Mouse (Mus musculus) retina, postnatal 1 day (tissue): ENCODE results near the gene Olfr329-ps.
"Not testable (repeated sequence)": the region's sequence is repeated elsewhere in the genome, so short reads cannot be mapped to it uniquely, and the experiment has no call there.

Experiments
- DNase-seq: peaks from one replicate; pipeline ENCODE4 v3.0.0-alpha.2; 2012

Olfr329-ps gene

GRCm38 (mm10) chr11:58546322-58546721 lies at the start of gene Olfr329-ps:
Olfr329-ps (minus strand) TSS chr11:58546422.
- no peak for DNase-seq

- no peak for DNase-seq
These were observed 48.6 kb upstream of the Olfr329-ps start, which contains the start of gene Olfr324 for GRCm38 (mm10) chr11:58594814-58595213. Olfr324 (plus strand) TSS chr11:58595114.

GRCm38 (mm10) chr11:58588620-58589250 lies 42.5 kb upstream of the Olfr329-ps start:
- peak; percentile 36 for DNase-seq

- DNase-seq, result peak; percentile 68
These were observed 41.7 kb upstream of the Olfr329-ps start for GRCm38 (mm10) chr11:58587898-58588348.

GRCm38 (mm10) chr11:58578636-58579035 lies 32.4 kb upstream of the Olfr329-ps start:
- DNase-seq, result no peak

- DNase-seq, result no peak
These were observed 31.2 kb upstream of the Olfr329-ps start, which contains the start of gene Olfr325 for GRCm38 (mm10) chr11:58577430-58577829. Olfr325 (plus strand) TSS chr11:58577730.

- DNase-seq, result no peak
These were observed 24.2 kb upstream of the Olfr329-ps start, which contains the start of gene Olfr224 for GRCm38 (mm10) chr11:58570405-58570804. Olfr224 (minus strand) TSS chr11:58570553.

- no peak for DNase-seq
These were observed 9.3 kb upstream of the Olfr329-ps start, which contains the start of gene Olfr328 for GRCm38 (mm10) chr11:58555536-58555935. Olfr328 (minus strand) TSS chr11:58555636.

GRCm38 (mm10) chr11:58534736-58535135 lies 11.5 kb downstream of the Olfr329-ps start, which contains the start of gene Olfr330:
Olfr330 (minus strand) TSS chr11:58534836.
- not testable (repeated sequence) for DNase-seq

GRCm38 (mm10) chr11:58519756-58520155 lies 26.5 kb downstream of the Olfr329-ps start:
- DNase-seq, result not testable (repeated sequence)

GRCm38 (mm10) chr11:58518916-58519315 lies 27.3 kb downstream of the Olfr329-ps start:
- not testable (repeated sequence) for DNase-seq

GRCm38 (mm10) chr11:58509058-58509457 lies 37.2 kb downstream of the Olfr329-ps start:
- DNase-seq, result not testable (repeated sequence)

- not testable (repeated sequence) for DNase-seq
These were observed 43.8 kb downstream of the Olfr329-ps start, which contains the start of gene Olfr331 for GRCm38 (mm10) chr11:58502472-58502871. Olfr331 (minus strand) TSS chr11:58502572.

GRCm38 (mm10) chr11:58499290-58499689 lies 46.9 kb downstream of the Olfr329-ps start:
- peak; percentile 35 for DNase-seq

- no peak for DNase-seq
These were observed 47.5 kb downstream of the Olfr329-ps start for GRCm38 (mm10) chr11:58498761-58499160.

GRCm38 (mm10) chr11:58492455-58492854 lies 53.8 kb downstream of the Olfr329-ps start, which contains the start of gene Olfr332:
Olfr332 (minus strand) TSS chr11:58492555.
- no peak for DNase-seq
